Mouse (Mus musculus) lung, postnatal 0 days (tissue): ENCODE measurements around the gene Lactb. TPM values are rescaled to one million over a fixed set of nuclear protein-coding genes. Genes with fewer than 3 reads are reported as not detected.
A peak's percentile ranks its signal among the peaks of the same experiment; 100 is the strongest.

Experiments
- ATAC-seq: fragments of 200-750 bp; cut with Nextera tagmentation; 2 replicates; pipeline ENCODE4 v1.8.0; 2017; ENCODE audit warnings: moderate library complexity
- DNase-seq: peaks from one replicate; pipeline ENCODE4 v3.0.0-alpha.2; 2016; ENCODE audit warnings: low spot score
- H3K27ac ChIP-seq: fragments of 300-500 bp; sonication (generic); 2 replicates; pipeline ENCODE4 v1.5.1; 2014; ENCODE audit warnings: antibody characterized with exemption, mild to moderate bottlenecking, low read length, mixed read lengths
- H3K27me3 ChIP-seq: fragments of 300-500 bp; sonication (generic); replicated peaks from 2 replicates; pipeline ENCODE4 v1.6.1; 2014; ENCODE audit warnings: low read length, mixed read lengths; ENCODE audit not compliant: insufficient read depth
- H3K36me3 ChIP-seq: fragments of 300-500 bp; sonication (generic); 2 replicates; pipeline ENCODE4 v1.6.1; 2014; ENCODE audit warnings: low read length, mixed read lengths; ENCODE audit not compliant: insufficient read depth
- H3K4me1 ChIP-seq: fragments of 300-500 bp; sonication (generic); 2 replicates; pipeline ENCODE4 v1.6.1; 2014; ENCODE audit warnings: antibody characterized with exemption, low read depth, low read length, mixed read lengths; ENCODE audit not compliant: insufficient read depth
- H3K4me2 ChIP-seq: fragments of 300-500 bp; sonication (generic); replicated peaks from 2 replicates; pipeline ENCODE4 v1.6.1; 2014; ENCODE audit warnings: low read depth, mild to moderate bottlenecking, low read length, moderate library complexity, mixed read lengths
- H3K4me3 ChIP-seq: fragments of 300-500 bp; sonication (generic); 2 replicates; pipeline ENCODE4 v1.5.1; 2014; ENCODE audit warnings: low read depth, low read length
- H3K9ac ChIP-seq: fragments of 300-500 bp; sonication (generic); replicated peaks from 2 replicates; pipeline ENCODE4 v1.6.1; 2014; ENCODE audit warnings: low read depth, mild to moderate bottlenecking
- H3K9me3 ChIP-seq: fragments of 300-500 bp; sonication (generic); 2 replicates; pipeline ENCODE4 v1.6.1; 2016; ENCODE audit warnings: low read length, mixed read lengths
- CTCF ChIP-seq: IDR thresholded peaks from 2 replicates; pipeline ENCODE4 v1.5.1; 2016; ENCODE audit warnings: antibody characterized with exemption, mild to moderate bottlenecking
- EP300 ChIP-seq: IDR thresholded peaks from 2 replicates; pipeline ENCODE4 v1.6.1; 2016; ENCODE audit warnings: antibody characterized with exemption, mild to moderate bottlenecking, control low read depth
- WGBS: fragments of 180-500 bp; shearing (Covaris S2); extraction: QIAGEN DNeasy Blood & Tissue Kit; methylation state at CpG from one replicate; pipeline ENCODE4 v1.1.7; 2014; 5-methylcytosine and 5-hydroxymethylcytosine counted together
- polyA plus RNA-seq: library from polyadenylated mRNA; unstranded; fragments of >200 nt; fragmentation: Nextera tagmentation; extraction: Ambion mirVana; gene quantifications from 2 replicates; pipeline ENCODE4 v1.2.1, GENCODE M21; 2015

Lactb gene
- polyA plus RNA-seq, 1 experiment from 2014 or later = 13.8 TPM

- 55% methylated on average over 2 of the region's 2 CpGs for WGBS
Measured at GRCm38 (mm10) chr9:66952886-66953285, 22.4 kb downstream of the Lactb start.

GRCm38 (mm10) chr9:66952321-66952720 is 23.0 kb downstream of the Lactb start:
- Histone ChIP-seq H3K4me3 (no peak overlapping the region), H3K27ac (no peak overlapping the region), H3K4me1 (no peaks in the 10 kb centered on the region), H3K9me3 (no peaks in the 10 kb centered on the region), H3K27me3 (no peaks in the 10 kb centered on the region), H3K4me2 (no peak overlapping the region), H3K9ac (no peak overlapping the region), H3K36me3 (peaks cover 8% of the 10 kb centered on the region; the same call in 1 of the 2 replicates)
- TF ChIP-seq CTCF (no peak), EP300 (no peak)
- DNase-seq (no peak), ATAC-seq (no peak)
- 74% methylated on average over 8 of the region's 8 CpGs for WGBS

More at GRCm38 (mm10) chr9:66952886-66953285, 22.4 kb downstream of the Lactb start:
- no peak overlapping the region for H3K9ac ChIP-seq
- peaks cover 8% of the 10 kb centered on the region; the same call in 1 of the 2 replicates for H3K36me3 ChIP-seq
- ATAC-seq (no peak), DNase-seq (no peak)
- no peak overlapping the region for H3K4me3 ChIP-seq
- no peak overlapping the region for H3K27ac ChIP-seq
- no peaks in the 10 kb centered on the region for H3K4me1 ChIP-seq
- no peaks in the 10 kb centered on the region for H3K9me3 ChIP-seq
- H3K4me2 ChIP-seq = no peak overlapping the region
- TF ChIP-seq EP300 (no peak), CTCF (no peak)
- no peaks in the 10 kb centered on the region for H3K27me3 ChIP-seq

GRCm38 (mm10) chr9:66948536-66948935 is 26.7 kb downstream of the Lactb start:
- no peak overlapping the region for H3K27ac ChIP-seq
- WGBS = 96% methylated on average over 2 of the region's 2 CpGs
- no peaks in the 10 kb centered on the region for H3K9me3 ChIP-seq
- no peak for DNase-seq
- no peaks in the 10 kb centered on the region for H3K4me1 ChIP-seq
- H3K36me3 ChIP-seq = peaks cover 3% of the 10 kb centered on the region; the same call in 1 of the 2 replicates
- ATAC-seq = no peak
- no peaks in the 10 kb centered on the region for H3K27me3 ChIP-seq
- H3K9ac ChIP-seq = no peak overlapping the region
- H3K4me3 ChIP-seq = no peak overlapping the region
- TF ChIP-seq CTCF = no peak
- H3K4me2 ChIP-seq = no peak overlapping the region

GRCm38 (mm10) chr9:66945647-66946641 is 29.3 kb downstream of the Lactb start, which contains the start of gene Rps27l:
Gene Rps27l (plus strand): TSS chr9:66946086.
- Histone ChIP-seq H3K9me3 (no peaks in the 10 kb centered on the region), H3K4me3 (peak within 1 kb of the TSS; percentile 87), H3K36me3 (peaks cover 3% of the 10 kb centered on the region; the same call in 1 of the 2 replicates), H3K4me2 (peak within 1 kb of the TSS; percentile 74), H3K9ac (peak within 1 kb of the TSS; percentile 86), H3K27me3 (no peaks in the 10 kb centered on the region), H3K4me1 (no peaks in the 10 kb centered on the region), H3K27ac (peak within 1 kb of the TSS; percentile 96)
- DNase-seq (peak; percentile 98), ATAC-seq (peak; percentile 99)
- under 1% methylated on average over 72 of the region's 77 CpGs for WGBS
- no peak for TF ChIP-seq EP300
- peak; percentile 0 for TF ChIP-seq CTCF

- 8% methylated on average over 4 of the region's 4 CpGs for WGBS
Measured at GRCm38 (mm10) chr9:66945161-66945560, 30.1 kb downstream of the Lactb start.

GRCm38 (mm10) chr9:66938836-66939235 is 36.4 kb downstream of the Lactb start:
- Histone ChIP-seq H3K27me3 (no peaks in the 10 kb centered on the region), H3K4me1 (no peaks in the 10 kb centered on the region), H3K4me2 (no peak overlapping the region), H3K4me3 (no peak overlapping the region), H3K9ac (no peak overlapping the region), H3K9me3 (no peaks in the 10 kb centered on the region), H3K27ac (no peak overlapping the region), H3K36me3 (no peaks in the 10 kb centered on the region)
- 4% methylated on average over 4 of the region's 4 CpGs for WGBS
- DNase-seq (peak; percentile 90), ATAC-seq (peak; percentile 72)
- TF ChIP-seq EP300 (no peak), CTCF (peak; percentile 92)

More at GRCm38 (mm10) chr9:66945161-66945560, 30.1 kb downstream of the Lactb start:
- Histone ChIP-seq H3K9me3 (no peaks in the 10 kb centered on the region), H3K9ac (peak overlapping the region; percentile 86), H3K4me3 (peak overlapping the region; percentile 87), H3K36me3 (peaks cover 3% of the 10 kb centered on the region; the same call in 1 of the 2 replicates), H3K27me3 (no peaks in the 10 kb centered on the region), H3K4me2 (peak overlapping the region; percentile 74), H3K27ac (peak overlapping the region; percentile 96), H3K4me1 (no peaks in the 10 kb centered on the region)
- TF ChIP-seq EP300 (no peak), CTCF (no peak)
- ATAC-seq (no peak), DNase-seq (peak; percentile 25)
